Mouse (Mus musculus) urinary bladder, postnatal 25 days (tissue): ENCODE measurements around the gene Gprc5d.

ENCODE experiments used
- DNase-seq: peaks from one replicate; pipeline ENCODE4 v3.0.0; 2022; ENCODE audit warnings: low spot score

The Gprc5d gene

GRCm38 (mm10) chr6:135135735-135136134 is 17.7 kb upstream of the Gprc5d start:
- no peak for DNase-seq

GRCm38 (mm10) chr6:135133486-135133885 is 15.4 kb upstream of the Gprc5d start:
- no peak for DNase-seq

GRCm38 (mm10) chr6:135133086-135133485 is 15.0 kb upstream of the Gprc5d start:
- DNase-seq, result no peak

- no peak for DNase-seq
These were observed 6.8 kb upstream of the Gprc5d start for GRCm38 (mm10) chr6:135124755-135125380.

- no peak for DNase-seq
These were observed 1.6 kb downstream of the Gprc5d start for GRCm38 (mm10) chr6:135116479-135116878.

- DNase-seq, result no peak
These were observed 5.0 kb downstream of the Gprc5d start for GRCm38 (mm10) chr6:135113114-135113436.

GRCm38 (mm10) chr6:135112411-135113113 is 5.5 kb downstream of the Gprc5d start:
- no peak for DNase-seq

- no peak for DNase-seq
These were observed 11.1 kb downstream of the Gprc5d start for GRCm38 (mm10) chr6:135107014-135107413.

- DNase-seq, result no peak
These were observed 15.3 kb downstream of the Gprc5d start for GRCm38 (mm10) chr6:135102736-135103303.

- DNase-seq, result no peak
These were observed 17.2 kb downstream of the Gprc5d start for GRCm38 (mm10) chr6:135100787-135101472.

- DNase-seq, result no peak
These were observed 25.1 kb downstream of the Gprc5d start for GRCm38 (mm10) chr6:135092798-135093470.

- no peak for DNase-seq
These were observed 27.4 kb downstream of the Gprc5d start for GRCm38 (mm10) chr6:135090661-135091060.

GRCm38 (mm10) chr6:135089786-135090185 is 28.3 kb downstream of the Gprc5d start:
- DNase-seq, result no peak

- peak; percentile 79 for DNase-seq
These were observed 30.2 kb downstream of the Gprc5d start for GRCm38 (mm10) chr6:135087721-135088451.

GRCm38 (mm10) chr6:135085703-135086102 is 32.4 kb downstream of the Gprc5d start:
- no peak for DNase-seq

GRCm38 (mm10) chr6:135083991-135084502 is 34.0 kb downstream of the Gprc5d start:
- DNase-seq, result no peak

GRCm38 (mm10) chr6:135078420-135078819 is 39.7 kb downstream of the Gprc5d start:
- no peak for DNase-seq

GRCm38 (mm10) chr6:135076202-135076601 is 41.9 kb downstream of the Gprc5d start:
- no peak for DNase-seq

GRCm38 (mm10) chr6:135074405-135074947 is 43.6 kb downstream of the Gprc5d start:
- no peak for DNase-seq

- no peak for DNase-seq
These were observed 47.7 kb downstream of the Gprc5d start for GRCm38 (mm10) chr6:135070347-135070746.

GRCm38 (mm10) chr6:135069856-135070255 is 48.2 kb downstream of the Gprc5d start:
- no peak for DNase-seq
